Mouse (Mus musculus): ENCODE measurements at regions not wholly inside any gene's neighbourhood (a gene's known extent, or its start where the extent isn't known, plus 50 kb on each side); places are given as distances from the start of the nearest gene placed in this dataset.

- no peak for DNase-seq (ENCODE audit: low spot score)
These were observed 73.5 kb upstream of the Gm16223 start for GRCm38 (mm10) chr5:41994307-41994706.

GRCm38 (mm10) chr5:41983556-41983955 is 84.2 kb upstream of the Gm16223 start:
- no peak for DNase-seq (ENCODE audit: low spot score)

GRCm38 (mm10) chr5:41975535-41975934 is 92.2 kb upstream of the Gm16223 start:
- DNase-seq (ENCODE audit: low spot score) = no peak

DNA sequence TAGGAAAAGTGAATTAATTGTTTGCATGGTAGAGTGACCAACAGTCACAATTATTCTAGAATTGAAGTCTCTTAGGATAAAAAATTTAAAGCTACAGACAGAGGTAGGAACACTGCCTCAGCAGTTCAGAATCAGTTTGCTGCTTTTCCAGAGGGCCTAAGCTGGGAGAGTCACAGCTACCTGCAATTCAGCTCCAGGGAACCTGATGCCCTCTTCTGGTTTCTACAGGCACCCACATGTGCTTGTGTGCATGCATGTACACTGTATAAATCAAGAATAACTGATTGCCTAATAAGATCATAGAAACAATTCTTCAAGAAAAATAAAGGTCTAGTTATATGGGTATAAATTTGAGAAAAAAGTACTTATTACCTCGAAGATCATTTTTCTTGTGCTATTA is 96.6 kb upstream of the Gm16223 start:
- peak; percentile 1 for DNase-seq (ENCODE audit: low spot score)

GRCm38 (mm10) chr5:41966958-41967357 is 100.8 kb upstream of the Gm16223 start:
- no peak for DNase-seq (ENCODE audit: low spot score)

DNA sequence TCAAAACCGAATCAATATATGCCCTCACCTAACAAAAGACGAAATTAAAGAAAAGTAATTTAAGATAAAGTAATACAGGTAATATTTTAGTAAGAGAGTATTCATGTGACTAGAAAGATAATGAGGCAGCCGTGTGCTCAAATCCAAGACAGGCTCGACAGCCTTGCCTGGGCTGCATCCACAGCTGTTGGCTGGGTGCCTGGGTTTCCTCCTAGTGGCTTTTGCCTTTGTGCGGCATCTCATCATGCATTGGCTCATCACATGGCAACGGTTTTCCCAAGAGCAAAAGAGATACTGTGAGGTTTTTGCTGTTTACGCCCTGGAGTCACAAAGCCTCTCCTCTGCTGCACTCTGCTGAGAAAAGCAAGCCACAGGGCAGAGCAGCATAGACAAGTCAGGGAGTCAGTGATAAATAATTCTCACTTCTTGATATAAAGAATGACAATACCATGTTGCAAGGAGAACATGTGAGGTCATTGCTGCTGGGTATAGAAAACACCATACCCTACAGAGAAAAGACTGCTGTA is 103.1 kb upstream of the Bod1l start:
- DNase-seq (ENCODE audit: low spot score) = peak; percentile 10

GRCm38 (mm10) chr5:41943399-41943798 is 99.3 kb upstream of the Bod1l start:
- DNase-seq (ENCODE audit: low spot score) = no peak

GRCm38 (mm10) chr5:41942131-41942530 is 98.0 kb upstream of the Bod1l start:
- no peak for DNase-seq (ENCODE audit: low spot score)

- no peak for DNase-seq (ENCODE audit: low spot score)
These were observed 97.1 kb upstream of the Bod1l start for GRCm38 (mm10) chr5:41941216-41941615.

GRCm38 (mm10) chr5:41939736-41940135 is 95.6 kb upstream of the Bod1l start:
- DNase-seq (ENCODE audit: low spot score) = no peak

DNA sequence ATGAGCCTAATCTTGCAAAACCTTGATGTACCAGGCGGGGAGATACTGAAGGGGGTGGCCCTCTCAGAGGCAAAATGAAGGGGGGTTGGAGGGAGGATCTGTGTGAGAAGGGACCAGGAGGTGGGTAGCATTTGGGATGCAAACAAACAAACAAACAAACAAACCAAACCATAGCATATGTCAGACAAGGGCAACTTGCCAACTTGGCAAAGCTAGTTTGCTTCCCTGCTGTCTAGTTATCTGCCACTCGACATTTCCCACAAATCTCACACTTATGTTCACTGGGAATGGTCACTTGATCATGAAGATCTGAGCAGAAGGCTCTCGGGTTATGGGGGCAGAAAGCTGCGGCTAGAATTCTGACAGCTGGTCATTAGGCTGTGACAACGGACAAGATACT is 65.9 kb upstream of the Bod1l start:
- DNase-seq (ENCODE audit: low spot score) = no peak

GRCm38 (mm10) chr5:41907749-41908148 is 63.6 kb upstream of the Bod1l start:
- no peak for DNase-seq (ENCODE audit: low spot score)

GRCm38 (mm10) chr5:41904512-41904911 is 60.4 kb upstream of the Bod1l start:
- DNase-seq (ENCODE audit: low spot score) = no peak

- DNase-seq (ENCODE audit: low spot score) = no peak
These were observed 55.1 kb upstream of the Bod1l start for GRCm38 (mm10) chr5:41899237-41899636.

GRCm38 (mm10) chr5:41898748-41899147 is 54.6 kb upstream of the Bod1l start:
- no peak for DNase-seq (ENCODE audit: low spot score)
